Mouse (Mus musculus): ENCODE data around the gene Serpinb13.
"Not testable (repeated sequence)": the region's sequence is repeated elsewhere in the genome, so short reads cannot be mapped to it uniquely, and the experiment has no call there.

The Serpinb13 gene

DNA sequence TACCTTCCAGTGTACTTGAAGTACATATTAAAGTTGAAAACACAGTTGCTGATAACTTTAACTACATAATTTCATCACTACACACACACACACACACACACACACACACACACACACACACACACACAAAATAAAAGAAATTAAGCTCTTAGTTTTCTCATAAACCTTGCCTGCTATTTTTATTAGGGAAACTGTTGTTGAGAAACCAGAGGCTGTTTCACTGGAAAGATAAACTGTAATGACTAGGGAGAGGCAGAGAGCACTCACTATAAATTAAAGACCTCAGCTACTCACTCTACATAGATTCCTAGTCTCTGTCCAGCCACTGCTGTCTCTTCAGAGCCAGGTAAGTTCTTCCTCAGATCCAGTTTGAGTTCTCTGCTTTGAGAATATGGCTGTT is at the start of gene Serpinb13:
Gene Serpinb13 (plus strand): TSS at position 301 of the 400 bp plus-strand sequence.
- DNase-seq (ENCODE audit: low read depth), result no peak

DNA sequence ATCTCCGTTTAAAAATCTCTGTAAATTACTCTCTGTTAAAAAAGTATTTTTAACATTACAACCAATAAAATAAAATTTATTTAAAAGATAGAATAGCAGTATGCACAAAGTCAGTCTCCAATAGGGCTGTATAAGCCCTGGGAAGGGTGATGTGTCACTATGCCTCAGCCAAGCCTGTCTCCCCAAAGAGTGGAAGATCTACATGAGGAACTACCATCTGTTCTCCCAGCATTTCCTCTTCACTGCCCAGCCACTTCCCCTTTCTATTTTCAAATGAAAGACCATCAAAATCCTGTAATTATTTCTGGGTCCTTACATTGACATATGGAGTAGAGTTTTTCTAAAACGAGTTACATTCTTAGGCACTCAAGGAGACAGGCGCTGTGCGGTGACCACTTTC is 48.8 kb upstream of the Serpinb13 start:
- DNase-seq (ENCODE audit: low read depth), result no peak

DNA sequence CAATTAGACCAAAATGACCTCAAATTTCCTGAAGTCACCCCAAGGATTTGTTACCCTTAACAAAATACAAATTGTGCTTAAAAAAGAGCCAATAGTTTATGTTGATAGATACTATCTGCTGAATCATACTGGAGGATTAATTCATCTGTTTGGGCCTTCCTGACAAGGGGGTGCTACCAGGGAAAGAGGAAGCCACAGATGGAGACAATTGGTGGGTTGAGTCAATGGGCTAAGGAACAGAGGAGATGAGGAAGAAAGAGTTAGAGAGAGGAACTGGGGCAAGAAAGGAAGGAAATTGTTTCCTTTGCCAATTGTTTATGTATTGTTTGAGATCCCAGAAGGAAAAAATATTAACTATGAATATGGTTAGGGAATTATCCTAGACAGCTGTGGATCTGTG is 47.1 kb upstream of the Serpinb13 start:
- DNase-seq (ENCODE audit: low read depth), result no peak

DNA sequence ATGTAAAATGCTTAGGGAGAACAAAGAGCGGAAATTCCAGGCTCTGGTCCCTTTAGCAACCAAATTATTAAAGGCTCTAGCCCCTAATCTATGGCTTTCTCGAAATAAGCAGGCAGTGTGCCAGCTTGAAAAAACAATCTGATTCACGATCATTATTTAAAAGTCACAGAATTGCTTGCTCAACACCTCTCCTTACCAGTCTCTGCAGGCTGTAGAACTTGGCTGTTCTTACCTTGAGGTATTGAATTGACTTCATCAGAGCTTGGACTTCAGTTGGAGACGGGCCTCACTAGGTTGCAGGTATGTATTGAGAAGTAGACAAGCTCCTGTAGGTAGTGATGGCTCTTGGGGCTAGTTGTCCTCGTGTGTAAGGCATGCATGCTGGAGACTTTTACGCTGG is 46.5 kb upstream of the Serpinb13 start, which contains the start of gene Serpinb12:
Gene Serpinb12 (plus strand): TSS at position 185 of the 400 bp plus-strand sequence.
- no peak for DNase-seq (ENCODE audit: low read depth)

DNA sequence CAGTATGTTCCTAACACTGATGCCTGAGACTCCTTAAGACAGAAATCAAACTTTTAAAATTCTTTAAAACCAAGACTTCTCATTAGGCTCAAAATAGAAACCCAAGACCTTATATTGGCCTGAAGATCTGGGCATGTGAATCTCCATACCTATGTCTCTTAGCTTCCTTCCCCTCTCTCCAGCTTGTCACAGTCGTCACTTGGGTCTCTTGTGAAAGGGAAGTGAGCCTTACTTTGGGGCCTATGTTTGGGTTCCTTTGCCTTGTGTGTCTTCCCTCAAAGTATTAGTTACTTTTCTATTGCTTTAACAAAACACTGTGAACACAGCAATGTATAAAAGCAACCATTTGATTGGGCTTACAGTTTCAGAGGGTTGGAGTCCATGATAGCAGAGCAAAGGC is 33.6 kb upstream of the Serpinb13 start:
- no peak for DNase-seq (ENCODE audit: low read depth)

DNA sequence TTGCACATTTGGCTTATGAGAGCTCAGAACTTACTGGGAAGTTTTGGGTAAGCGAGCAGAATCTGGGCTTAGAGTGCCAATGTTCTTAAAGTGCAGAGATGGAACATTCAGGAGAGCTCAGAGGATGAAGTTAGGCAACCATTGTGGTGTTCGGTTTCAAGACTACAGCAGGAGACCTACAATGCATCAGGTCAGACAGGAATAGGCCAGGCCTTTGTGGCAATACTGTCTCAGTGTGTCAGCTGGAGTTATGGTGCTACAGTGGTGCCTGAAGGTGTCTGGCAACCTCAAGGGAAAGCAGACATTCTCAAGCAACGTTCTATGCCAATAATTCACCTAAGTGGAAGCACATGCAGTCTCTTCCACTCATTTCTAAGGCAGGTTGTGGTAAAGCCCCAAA is 20.8 kb upstream of the Serpinb13 start:
- no peak for DNase-seq (ENCODE audit: low read depth)

DNA sequence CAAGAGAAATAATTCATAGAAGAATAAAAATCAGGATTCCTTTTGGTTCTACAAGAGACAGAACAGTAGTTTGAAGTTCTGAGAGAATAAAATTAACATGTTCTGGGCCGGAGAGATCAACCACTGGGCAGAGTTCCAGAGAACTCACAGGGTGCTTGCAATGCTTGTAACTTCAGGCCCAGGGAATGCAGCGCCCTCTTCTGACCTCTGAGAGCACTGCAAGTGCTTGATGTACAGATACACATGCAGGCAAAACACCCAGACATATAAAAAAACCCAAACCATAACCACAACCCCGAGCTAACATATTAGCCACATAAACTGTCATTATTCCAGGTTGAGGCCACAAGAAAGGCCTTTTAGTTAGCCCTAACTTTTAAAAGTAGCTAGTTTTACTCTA is 19.8 kb upstream of the Serpinb13 start:
- no peak for DNase-seq (ENCODE audit: low read depth)

DNA sequence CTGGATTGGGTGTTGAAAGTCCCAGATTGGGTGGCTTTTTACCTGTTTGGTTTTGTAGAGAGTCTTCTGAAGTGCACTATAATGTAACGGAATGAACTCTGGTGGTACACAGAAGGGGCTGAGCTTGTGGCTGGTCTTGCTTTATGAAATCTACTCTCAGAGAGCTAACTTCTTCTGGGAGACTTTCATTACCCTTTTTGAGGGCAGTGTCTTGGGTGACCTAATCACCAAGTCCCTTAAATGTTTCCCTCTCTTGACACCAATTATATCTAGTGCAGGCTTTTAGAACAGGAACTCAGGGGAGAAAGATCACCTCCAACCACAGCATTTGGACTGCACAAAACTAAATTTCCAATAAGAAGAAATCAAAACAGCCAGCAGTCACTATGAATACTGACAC is 2.3 kb downstream of the Serpinb13 start:
- DNase-seq (ENCODE audit: low read depth), result no peak

DNA sequence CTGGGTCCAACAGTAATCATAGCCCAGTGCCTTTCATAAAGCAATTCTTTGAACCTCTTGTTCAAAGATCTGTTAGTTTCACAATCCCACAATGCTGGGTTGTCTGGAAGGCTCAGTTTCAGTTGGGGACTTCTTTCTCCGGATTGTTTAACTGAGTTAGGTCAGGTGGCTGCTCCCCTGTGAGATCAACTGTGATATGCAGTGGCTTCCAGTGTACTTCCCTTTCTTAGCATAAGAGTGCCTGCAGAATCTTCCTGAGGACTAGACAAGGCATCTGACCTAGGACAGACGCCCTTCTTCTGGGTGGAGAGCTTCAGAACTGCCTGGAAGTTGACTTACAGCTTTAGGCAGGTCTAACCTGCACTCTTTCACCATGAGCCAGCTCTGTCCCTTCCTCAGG is 3.1 kb downstream of the Serpinb13 start:
- DNase-seq (ENCODE audit: low read depth), result no peak

DNA sequence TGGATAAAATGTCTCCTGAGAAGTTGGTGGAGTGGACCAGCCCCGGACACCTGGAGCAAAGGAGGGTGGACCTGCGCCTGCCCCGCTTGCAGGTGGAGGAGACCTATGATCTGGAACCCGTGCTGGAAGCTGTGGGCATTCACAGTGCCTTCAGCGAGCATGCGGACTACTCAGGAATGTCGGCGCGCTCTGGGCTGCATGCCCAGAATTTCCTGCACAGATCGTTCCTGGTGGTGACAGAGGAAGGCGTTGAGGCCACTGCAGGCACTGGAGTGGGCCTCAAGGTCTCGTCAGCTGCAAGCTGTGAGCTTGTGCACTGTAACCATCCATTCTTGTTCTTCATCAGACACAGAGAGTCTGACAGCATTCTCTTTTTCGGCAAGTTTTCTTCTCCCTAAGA is 19.6 kb downstream of the Serpinb13 start:
- DNase-seq (ENCODE audit: low read depth), result no peak

DNA sequence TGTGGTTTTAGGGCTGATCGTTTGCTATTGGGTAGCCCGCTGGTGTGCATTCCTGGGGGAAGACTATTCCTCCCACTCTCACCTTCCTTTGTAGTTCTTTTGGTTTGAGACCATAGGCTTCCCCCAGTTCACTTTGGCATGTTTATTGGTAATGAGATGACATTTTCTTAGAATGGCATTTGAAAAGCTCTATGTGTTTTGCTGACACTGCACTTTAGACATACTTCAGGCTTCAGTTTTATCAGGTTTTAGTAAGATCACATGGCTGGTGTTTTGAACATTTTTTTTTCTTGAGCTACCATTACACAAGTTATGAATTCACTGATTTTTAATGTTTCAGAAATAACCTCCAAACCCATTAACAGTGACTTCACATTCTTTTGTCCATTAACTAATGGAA is 21.0 kb downstream of the Serpinb13 start:
- no peak for DNase-seq (ENCODE audit: low read depth)

DNA sequence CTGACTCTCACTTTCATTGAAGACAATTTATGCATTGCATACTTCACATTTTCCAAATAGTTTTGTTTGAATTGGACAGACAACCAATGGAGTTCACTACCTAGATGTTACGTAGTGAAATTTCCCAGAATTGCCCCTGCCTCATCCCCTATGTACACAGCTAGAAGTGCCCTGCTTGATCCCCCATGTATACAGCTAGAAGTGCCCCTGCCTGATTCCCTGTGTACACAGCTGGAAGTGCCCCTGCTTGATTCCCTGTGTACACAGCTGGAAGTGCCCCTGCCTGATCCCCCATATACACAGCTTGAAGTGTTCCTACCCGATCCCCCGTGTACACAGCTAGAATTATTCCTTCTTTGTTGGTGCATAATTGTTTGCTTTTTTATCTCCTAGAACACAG is 25.5 kb downstream of the Serpinb13 start:
- DNase-seq (ENCODE audit: low read depth), result no peak

DNA sequence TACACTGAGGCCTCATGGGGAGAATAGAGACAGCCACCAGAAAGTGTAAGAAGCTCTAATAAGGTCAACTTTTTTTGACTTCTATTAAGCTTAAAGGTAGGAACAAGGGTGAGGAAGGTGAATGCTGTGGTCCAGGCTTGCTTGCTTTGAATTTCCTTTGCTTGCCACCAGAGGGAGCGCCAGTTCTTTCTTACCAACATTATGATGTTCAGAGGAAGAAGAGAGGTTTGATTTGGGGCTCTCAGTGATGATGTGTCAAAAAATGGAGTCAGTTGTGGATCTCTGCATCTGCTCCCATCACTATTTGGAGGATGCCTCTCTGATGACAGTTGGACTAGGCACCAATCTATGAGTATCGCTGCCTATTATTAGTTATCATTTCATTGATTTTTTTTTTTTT is 33.7 kb downstream of the Serpinb13 start:
- peak; percentile 2 for DNase-seq (ENCODE audit: low read depth)

DNA sequence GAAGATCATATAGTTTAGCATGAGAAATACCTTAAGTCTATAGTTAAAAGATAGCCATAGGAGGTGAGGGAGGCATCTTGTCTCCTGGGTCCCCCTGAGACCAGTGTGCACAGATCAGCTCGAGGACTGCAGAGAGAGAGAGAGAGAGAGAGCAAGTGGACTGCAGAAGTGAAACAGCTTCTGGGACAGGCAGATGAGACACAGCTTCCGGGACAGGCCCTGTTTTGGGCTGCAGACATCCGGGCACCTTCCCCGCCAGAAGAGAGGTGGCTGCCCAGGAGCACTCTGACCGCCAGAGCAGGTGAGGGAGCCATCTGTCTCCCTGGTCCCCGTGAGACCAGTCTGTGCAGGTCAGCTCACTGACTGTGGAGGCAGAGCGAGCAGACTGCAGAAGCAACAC is 34.4 kb downstream of the Serpinb13 start:
- no peak for DNase-seq (ENCODE audit: low read depth)

DNA sequence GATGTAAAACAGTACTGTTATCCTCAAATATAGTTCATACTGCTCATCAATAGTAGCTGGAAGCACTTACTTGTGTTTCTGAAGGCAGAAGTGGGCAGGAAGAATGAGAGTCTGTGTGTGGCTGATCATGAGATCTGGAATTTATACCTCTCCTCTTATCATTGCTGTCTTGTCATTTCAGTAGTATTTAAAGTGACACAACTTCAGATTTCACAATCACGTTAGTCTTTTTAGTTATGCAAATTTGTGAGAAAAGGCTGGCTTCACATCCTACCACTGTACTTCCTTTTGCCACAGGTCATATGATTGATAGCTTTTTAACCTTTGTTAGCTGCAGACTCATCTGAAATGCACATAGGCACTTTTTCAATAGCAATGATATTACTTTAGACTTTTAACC is 45.1 kb downstream of the Serpinb13 start:
- DNase-seq (ENCODE audit: low read depth), result no peak

DNA sequence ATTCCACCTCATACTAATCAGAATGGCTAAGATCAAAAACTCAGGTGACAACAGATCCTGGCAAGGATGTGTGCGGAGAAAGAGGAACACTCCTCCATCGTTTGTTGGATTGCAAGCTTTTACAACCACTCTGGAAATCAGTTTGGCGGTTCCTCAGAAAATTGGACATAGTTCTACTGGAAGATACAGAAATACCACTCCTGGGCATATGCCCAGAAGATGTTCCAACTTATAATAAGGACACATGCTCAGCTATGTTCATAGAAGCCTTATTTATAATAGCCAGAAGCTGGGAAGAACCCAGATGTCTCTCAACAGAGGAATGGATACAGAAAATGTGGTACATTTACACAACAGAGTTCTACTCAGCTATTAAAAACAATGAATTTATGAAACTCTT is 53.5 kb downstream of the Serpinb13 start:
- not testable (repeated sequence) for DNase-seq (ENCODE audit: low read depth)
